Mouse (Mus musculus) fibroblast of lung, adult 2 months (primary cell): ENCODE data around the gene Kdm2b.
A peak's percentile ranks its signal among the peaks of the same experiment; 100 is the strongest.
"Not testable (repeated sequence)": the region's sequence is repeated elsewhere in the genome, so short reads cannot be mapped to it uniquely, and the experiment has no call there.

Experiments used
- DNase-seq: peaks from one replicate; pipeline ENCODE4 v3.0.0-alpha.2; 2011; ENCODE audit warnings: low read depth

Kdm2b gene

GRCm38 (mm10) chr5:122974701-122975100 lies 14.9 kb downstream of the Kdm2b start:
- DNase-seq = not testable (repeated sequence)

- no peak for DNase-seq
Measured at GRCm38 (mm10) chr5:122972116-122972515, 17.5 kb downstream of the Kdm2b start.

GRCm38 (mm10) chr5:122971438-122971837 lies 18.2 kb downstream of the Kdm2b start:
- DNase-seq = no peak

- DNase-seq = no peak
Measured at GRCm38 (mm10) chr5:122970056-122970455, 19.6 kb downstream of the Kdm2b start.

GRCm38 (mm10) chr5:122968322-122968721 lies 21.3 kb downstream of the Kdm2b start:
- no peak for DNase-seq

GRCm38 (mm10) chr5:122965427-122965826 lies 24.2 kb downstream of the Kdm2b start:
- no peak for DNase-seq

- DNase-seq = no peak
Measured at GRCm38 (mm10) chr5:122964853-122965252, 24.8 kb downstream of the Kdm2b start.

- no peak for DNase-seq
Measured at GRCm38 (mm10) chr5:122961905-122962304, 27.7 kb downstream of the Kdm2b start.

- DNase-seq = no peak
Measured at GRCm38 (mm10) chr5:122959391-122959790, 30.2 kb downstream of the Kdm2b start.

- no peak for DNase-seq
Measured at GRCm38 (mm10) chr5:122956059-122956458, 33.6 kb downstream of the Kdm2b start.

- no peak for DNase-seq
Measured at GRCm38 (mm10) chr5:122951913-122952641, 37.5 kb downstream of the Kdm2b start.

GRCm38 (mm10) chr5:122951056-122951912 lies 38.3 kb downstream of the Kdm2b start:
- peak; percentile 19 for DNase-seq

GRCm38 (mm10) chr5:122950329-122950953 lies 39.2 kb downstream of the Kdm2b start:
- no peak for DNase-seq

- DNase-seq = no peak
Measured at GRCm38 (mm10) chr5:122949101-122949500, 40.5 kb downstream of the Kdm2b start.

- DNase-seq = no peak
Measured at GRCm38 (mm10) chr5:122947534-122947933, 42.1 kb downstream of the Kdm2b start.

- no peak for DNase-seq
Measured at GRCm38 (mm10) chr5:122938676-122939075, 50.9 kb downstream of the Kdm2b start.

GRCm38 (mm10) chr5:122937958-122938540 lies 51.6 kb downstream of the Kdm2b start:
- no peak for DNase-seq

- no peak for DNase-seq
Measured at GRCm38 (mm10) chr5:122937031-122937430, 52.6 kb downstream of the Kdm2b start.

- DNase-seq = no peak
Measured at GRCm38 (mm10) chr5:122935810-122936209, 53.8 kb downstream of the Kdm2b start.

GRCm38 (mm10) chr5:122930991-122931390 lies 58.6 kb downstream of the Kdm2b start:
- DNase-seq = no peak

GRCm38 (mm10) chr5:122928293-122928692 lies 61.3 kb downstream of the Kdm2b start:
- DNase-seq = no peak

GRCm38 (mm10) chr5:122927703-122928102 lies 61.9 kb downstream of the Kdm2b start:
- no peak for DNase-seq
